Mouse (Mus musculus) gastrocnemius, postnatal 4 days (tissue): Measurements from ENCODE around the gene Gatad2b. TPM values are rescaled to one million over a fixed set of nuclear protein-coding genes. Genes with fewer than 3 reads are reported as not detected.
"Not testable (repeated sequence)": the region's sequence is repeated elsewhere in the genome, so short reads cannot be mapped to it uniquely, and the experiment has no call there.

Experiments
- DNase-seq, 2 experiments: peaks; one replicate each; pipeline ENCODE4 v3.0.0; 2021 to 2022; ENCODE audit warnings: low spot score in 2 of 2, mixed read lengths in 2 of 2
- total RNA-seq, 2 experiments: library from RNA; stranded (reverse); gene quantifications; 2 replicates each; pipeline ENCODE4 v1.2.3; 2021

The Gatad2b gene
- total RNA-seq, 2 experiments from 2014 or later: 63.6 to 67.4 TPM

DNA sequence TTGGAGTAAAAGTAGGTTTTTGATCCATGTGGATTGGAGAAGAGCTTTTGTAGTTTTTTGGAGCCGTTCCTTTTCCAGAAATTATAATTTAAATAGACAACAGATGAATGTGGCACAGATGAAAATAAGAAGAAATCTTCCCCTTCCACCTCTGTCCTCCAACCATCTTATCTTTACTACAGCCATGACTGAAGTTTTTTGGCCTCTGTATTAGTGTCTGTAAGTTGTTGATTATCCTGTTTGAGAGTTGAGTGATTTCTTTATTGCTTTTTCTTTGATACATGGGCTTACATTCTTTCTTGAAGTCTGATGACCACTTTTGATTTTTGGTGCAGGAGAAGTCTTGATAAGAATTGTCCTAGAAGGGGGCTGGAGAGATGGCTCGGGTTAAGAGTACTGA, 1.7 kb downstream of the Gatad2b start:
- no peak for DNase-seq

DNA sequence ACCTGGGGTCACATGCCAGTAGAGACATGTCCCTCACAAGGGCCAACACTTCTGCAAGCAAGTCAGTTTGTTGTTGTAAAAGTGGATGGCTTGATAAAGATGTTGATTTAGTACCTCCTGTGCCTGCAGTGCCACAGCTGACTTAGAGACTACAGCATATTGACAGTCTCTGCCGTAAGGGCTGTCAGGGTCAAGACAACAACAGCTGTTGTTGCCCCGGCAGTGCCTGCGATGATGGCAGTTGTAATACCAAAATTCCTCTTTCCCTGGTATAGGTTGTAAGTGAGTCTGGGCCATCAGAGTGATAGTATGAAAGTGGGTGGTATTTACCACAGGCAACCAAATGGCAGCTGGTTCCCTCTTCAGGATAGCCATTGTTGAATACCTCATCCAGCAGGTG, 12.8 kb downstream of the Gatad2b start:
- no peak for DNase-seq

DNA sequence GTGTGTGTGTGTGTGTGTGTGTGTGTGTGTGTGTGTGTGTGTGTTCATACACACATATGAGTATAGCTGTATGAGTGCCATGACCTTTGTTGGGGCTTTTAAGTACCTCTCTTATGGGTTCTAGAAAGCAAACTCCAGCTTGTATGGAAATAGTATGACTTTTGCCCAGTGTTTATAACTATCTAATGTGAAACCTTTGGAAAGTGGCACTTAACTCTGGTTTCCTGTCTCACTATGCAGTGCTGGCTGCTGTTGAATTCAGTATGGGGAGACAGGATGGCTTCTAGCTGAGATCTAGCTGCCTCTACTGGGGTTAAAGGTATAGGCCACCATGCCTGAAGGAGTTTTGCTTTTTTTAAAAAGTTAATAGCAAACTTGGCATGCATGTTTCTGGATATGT, 16.6 kb downstream of the Gatad2b start:
- DNase-seq: no peak

DNA sequence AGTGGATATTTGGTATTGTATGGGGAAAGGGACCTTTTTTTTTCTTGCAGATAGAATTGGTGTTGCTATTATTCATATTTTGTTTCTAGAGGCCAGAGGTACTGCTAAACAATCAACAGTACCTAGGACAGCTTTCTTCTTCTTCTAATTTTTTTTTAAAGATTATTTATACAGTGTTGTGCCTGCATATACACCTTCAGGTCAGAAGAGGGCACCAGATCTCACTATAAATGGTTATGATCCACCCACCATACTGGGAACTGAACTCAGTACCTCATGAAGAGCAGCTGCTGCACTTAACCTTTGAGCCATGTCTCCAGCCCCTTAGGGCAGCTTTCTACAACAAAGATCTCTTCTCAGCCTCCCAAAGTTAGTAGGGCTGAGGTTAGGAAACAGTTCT, 20.4 kb downstream of the Gatad2b start:
- no peak for DNase-seq

DNA sequence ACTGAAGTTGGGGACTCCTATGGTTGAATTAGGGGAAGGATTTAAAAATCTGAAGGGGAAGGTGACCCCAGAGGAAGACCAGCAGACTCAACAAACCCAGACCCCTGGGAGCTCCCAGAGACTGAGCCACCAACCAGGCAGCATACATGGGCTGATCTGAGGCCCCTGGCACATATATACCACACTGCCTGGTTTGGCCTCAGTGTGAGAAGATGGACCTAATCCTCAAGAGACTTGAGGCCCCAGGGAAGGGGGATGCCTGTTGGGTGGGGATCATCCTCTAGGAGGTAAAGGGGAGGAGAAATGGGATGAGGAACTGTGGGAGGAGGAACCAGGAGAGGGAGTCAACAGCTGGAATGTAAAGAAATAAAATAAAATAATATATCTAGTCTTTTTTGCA, 21.3 kb downstream of the Gatad2b start:
- DNase-seq: no peak

DNA sequence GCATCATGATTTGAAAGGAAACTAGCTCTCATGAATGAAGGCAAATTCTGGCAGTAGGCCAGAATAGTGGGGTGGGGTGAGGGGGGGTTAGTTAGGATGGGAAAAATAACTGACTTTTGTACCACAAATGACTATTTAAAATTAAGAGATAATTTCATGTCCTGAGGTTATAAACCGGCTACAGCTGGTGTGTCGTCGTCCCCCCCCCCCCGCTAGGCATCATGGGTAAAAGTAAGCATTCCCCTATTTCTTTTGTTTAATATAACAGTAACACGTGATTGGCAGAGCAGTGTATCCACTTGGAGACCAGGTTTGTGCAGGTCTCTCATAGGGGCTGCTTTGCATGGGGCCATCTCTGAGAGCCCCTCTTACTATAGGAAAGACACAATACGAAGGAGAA, 29.3 kb downstream of the Gatad2b start:
- DNase-seq: no peak

- peak; percentile 49 to 80 for DNase-seq
Observed at GRCm38 (mm10) chr3:90323119-90323518, 30.1 kb downstream of the Gatad2b start.

- DNase-seq: no peak
Observed at GRCm38 (mm10) chr3:90332485-90332884, 39.5 kb downstream of the Gatad2b start.

DNA sequence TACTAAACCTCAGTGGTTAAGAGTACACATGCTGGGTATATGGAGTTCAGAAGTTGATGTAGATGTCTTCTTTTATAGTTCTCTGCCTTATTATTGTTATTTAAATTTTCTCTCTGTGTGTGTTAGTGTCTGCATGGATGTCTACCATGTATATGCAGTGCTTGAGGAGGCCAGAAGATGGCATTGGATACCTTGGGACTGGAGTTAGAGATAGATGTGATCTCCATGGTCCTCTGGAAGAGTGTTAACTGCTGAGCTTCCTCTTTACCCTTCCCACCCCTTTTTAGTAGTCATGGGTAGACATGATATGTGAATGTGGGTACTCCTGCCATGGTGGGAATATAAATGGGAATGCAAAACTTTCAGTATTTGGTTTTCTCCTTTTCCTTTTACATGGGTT, 42.5 kb downstream of the Gatad2b start:
- no peak for DNase-seq

GRCm38 (mm10) chr3:90338190-90338589, 45.2 kb downstream of the Gatad2b start:
- DNase-seq: no peak

GRCm38 (mm10) chr3:90340177-90340576, 47.2 kb downstream of the Gatad2b start:
- no peak for DNase-seq

GRCm38 (mm10) chr3:90342853-90343252, 49.9 kb downstream of the Gatad2b start:
- not testable (repeated sequence) for DNase-seq

- DNase-seq: no peak
Observed at GRCm38 (mm10) chr3:90347847-90348246, 54.9 kb downstream of the Gatad2b start.

DNA sequence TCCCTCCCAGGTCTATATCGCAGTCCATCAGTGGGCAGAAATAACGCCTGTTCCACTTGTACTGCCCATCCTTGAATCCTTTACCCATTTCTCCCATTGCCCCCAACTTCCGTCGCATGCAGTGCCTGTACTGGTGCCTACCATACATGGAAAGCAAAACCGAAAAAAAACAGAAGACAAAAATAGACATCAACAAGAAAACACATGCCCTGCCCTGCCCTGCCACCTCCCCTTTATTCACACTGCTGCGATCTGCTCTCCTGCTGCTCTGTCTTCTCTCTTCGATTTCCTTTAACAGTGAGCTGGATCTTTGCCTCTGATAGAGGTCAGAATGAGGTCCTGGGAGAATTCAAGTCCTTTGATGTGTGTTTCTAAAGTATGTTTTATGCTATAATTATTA, 65.0 kb downstream of the Gatad2b start:
- DNase-seq: no peak

GRCm38 (mm10) chr3:90359230-90359629, 66.3 kb downstream of the Gatad2b start:
- no peak for DNase-seq

DNA sequence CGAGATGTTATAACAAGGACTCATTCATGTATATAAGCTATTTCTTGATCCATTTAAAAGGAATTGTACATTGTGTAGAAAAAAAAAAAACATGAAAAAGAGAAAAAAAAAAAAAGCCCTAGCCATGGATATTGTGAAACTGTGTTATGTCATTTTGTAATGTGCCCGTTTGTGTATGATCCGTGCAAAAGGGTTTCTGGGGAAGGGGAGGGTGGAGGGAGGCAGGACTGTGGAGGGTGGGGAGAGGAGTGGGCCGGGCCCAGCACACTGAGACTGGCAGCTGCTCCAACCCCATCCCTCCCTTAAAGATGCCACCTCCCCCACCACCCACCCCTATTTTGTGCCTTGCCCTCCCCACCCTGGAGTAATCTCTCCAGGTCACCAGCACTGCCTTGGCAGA, 68.5 kb downstream of the Gatad2b start:
- no peak for DNase-seq

DNA sequence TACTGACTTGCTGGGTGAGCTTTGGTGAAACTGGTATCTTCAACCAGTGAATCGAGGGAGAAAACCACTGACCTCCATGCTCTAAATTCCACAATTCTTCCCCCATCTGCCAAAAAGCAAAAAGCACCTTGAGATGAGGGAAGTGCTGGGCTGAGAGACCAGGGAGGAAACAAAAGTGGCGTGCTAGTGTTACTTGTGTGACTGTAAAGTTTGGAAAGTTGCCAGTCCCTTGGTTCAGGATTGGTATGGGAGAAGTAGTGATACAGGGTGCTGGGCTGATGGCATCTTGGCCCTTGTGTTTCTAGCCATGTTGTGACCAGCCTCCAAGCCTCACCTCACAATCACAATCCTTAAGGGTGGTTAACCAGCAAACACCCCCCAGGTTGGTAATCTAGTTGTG, 69.4 kb downstream of the Gatad2b start:
- DNase-seq: no peak

DNA sequence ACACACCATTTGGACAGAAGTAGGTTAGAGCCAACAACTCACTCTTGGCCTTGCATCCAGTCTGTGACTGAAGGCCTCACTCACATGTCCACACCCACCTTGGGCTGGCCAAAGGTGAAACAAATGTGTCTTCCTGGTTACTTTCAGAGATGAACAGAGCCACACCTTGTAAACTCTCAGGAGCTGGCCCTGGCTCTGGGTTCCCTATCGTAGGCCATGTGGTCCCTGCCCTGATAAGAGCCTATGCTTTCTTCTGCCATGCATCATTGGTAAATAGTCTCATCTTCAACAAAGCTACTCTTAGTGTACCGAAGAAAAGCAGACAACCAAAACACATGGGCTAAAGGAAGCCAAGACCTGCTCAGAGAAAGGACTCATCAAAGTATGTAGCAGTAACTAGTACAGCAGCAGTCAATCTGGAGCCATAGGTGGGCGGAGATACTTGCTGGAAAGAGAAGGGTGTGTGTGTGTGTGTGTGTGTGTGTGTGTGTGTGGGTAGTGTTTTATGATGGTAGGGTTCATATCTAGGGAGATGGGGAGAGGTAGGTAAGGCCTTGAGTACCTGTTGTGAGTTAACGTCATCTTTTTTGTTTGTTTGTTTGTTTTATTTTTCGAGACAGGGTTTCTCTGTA, 74.1 kb downstream of the Gatad2b start:
- DNase-seq: no peak

GRCm38 (mm10) chr3:90369041-90369440, 76.1 kb downstream of the Gatad2b start:
- no peak for DNase-seq

DNA sequence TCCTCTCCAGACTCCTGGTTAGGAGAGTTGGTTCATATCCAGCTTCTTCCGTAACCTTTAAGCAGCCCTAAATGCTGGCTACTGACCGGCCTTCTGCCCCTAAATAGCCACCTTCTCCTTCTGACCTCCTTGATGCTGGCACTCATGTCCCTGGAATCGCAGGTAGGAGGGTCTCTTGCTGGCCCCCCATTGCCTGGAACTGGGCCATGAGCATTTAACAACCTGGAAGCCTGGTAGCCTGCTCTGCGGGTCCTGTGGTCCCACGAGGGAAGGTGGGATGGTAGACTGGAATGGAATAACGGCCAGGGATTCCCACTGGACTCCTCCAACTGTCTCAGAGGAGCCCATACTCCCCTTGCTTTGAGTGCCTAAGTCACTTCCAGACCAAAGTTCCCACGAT, 78.9 kb downstream of the Gatad2b start:
- no peak for DNase-seq

DNA sequence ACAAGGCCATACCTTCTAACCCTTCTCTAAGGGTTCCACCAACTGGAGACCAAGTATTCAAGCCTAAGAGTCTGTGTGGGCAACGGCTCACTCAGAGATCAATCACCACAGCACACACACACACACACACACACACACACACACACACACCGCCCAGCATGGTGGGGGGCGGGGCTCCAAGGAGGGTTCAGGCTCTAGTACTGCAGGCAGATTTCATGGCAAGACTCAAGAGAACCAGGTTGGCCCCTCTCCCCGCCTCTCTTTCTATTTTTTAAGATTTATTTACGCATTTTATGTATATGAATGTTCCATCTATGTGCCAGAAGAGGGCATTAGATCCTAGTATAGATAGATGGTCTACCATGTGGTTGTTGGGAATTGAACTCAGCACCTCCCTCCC, 79.8 kb downstream of the Gatad2b start:
- DNase-seq: no peak

DNA sequence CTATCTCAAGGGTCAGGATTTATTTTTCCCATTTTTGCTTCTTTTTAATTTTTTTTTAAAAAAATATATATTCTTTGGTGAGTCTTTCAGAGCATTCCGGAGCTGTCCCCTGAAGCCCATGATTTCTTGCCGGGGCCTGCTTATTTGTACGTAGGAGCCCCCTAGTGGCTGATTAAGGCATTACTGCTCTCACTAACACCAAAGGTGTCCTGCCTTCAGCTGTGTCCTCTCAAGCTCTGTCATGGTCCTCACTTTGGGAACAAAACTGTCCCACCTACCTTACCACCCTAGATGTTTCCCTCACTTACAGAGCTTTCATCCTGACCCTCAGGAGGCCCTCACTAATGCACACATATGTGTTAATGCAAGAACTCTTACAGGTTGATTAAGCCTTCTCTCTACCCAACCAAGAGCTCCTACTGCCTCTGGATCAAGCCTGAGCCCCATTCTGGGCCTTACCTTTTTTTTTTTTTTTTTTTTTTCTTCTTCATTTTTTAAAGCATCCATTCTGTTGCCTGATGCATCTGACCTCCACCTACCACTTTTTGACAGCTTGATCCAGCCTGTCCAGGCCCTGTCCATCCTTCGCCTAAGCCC, 80.6 kb downstream of the Gatad2b start:
- peak; percentile 62 to 84 for DNase-seq

- no peak for DNase-seq
Observed at GRCm38 (mm10) chr3:90374368-90374767, 81.4 kb downstream of the Gatad2b start.
